Mouse (Mus musculus) cerebral cortex, adult 2 months (tissue): ENCODE measurements around the gene Nr4a2.

Experiments
- WGBS: fragments of 180-500 bp; shearing (Covaris S2); methylation state at CpG from one replicate; pipeline ENCODE4 v1.1.7; 2018; 5-methylcytosine and 5-hydroxymethylcytosine counted together

The Nr4a2 gene

DNA sequence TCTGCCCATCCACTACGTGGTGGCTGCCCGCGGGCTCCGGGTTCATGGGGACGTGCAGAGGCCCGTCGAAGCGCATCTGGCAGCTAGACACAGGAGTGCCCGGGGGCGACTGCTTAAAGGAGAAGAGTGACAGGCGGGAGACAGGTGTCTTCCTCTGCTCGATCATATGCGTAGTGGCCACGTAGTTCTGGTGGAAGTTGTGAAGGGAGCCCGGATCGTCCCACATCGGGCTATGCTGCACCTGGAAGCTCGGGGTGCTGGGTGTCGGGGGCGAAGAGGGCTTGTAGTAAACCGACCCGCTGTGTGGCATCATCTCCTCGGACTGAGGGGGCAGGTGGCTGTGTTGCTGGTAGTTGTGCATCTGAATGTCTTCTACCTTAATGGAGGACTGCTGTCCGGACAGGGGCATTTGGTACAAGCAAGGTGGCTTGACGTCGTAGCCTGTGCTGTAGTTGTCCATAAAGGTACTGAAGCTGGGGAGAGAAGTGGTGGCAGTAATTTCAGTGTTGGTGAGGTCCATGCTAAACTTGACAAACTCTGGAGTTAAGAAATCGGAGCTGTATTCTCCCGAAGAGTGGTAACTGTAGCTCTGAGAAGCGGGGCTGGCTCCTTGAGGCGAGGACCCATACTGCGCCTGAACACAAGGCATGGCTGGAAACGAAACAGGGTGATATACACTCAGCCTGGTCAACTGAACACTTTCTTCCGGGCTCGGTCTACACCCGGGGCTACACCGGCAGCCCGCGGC is 11.8 kb downstream of the Nr4a2 start:
- 46% methylated on average over 38 of the region's 38 CpGs for WGBS

DNA sequence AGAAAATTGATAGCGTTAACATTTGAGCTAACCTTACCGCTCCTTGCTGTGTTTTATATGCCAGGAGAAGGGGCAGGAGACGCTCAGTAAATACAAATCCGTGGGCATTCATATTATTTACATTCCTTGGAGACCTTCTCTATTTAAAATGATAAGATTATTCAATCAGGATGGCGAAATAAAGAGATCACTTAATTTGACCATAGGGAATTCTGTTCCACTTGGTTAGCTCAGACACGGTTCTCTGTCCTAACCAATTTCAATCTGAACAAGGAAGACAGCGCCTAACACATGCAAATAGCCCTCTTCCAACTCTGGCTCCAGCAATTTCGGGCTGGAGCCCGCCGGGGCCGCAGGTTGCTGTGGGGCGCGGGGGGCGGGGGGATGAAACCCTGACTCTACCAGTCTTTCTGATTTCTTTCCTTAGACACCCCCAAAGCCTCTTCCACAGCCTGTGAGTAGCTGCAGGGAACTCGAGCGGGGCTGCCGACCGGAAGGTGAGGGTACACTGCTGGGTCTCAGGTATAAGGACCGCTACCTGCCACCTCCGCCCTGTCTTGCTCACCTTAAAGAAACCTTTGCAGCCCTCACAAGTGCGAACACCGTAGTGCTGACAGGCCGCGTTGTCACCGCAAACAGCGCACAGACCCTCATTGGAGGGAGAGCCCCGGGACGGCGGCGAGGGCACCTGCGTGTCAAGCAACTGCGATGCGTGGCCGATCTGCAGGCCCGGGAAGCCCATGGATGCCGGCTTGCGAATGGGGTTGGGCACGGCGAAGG is 12.6 kb downstream of the Nr4a2 start:
- WGBS = 47% methylated on average over 39 of the region's 39 CpGs

DNA sequence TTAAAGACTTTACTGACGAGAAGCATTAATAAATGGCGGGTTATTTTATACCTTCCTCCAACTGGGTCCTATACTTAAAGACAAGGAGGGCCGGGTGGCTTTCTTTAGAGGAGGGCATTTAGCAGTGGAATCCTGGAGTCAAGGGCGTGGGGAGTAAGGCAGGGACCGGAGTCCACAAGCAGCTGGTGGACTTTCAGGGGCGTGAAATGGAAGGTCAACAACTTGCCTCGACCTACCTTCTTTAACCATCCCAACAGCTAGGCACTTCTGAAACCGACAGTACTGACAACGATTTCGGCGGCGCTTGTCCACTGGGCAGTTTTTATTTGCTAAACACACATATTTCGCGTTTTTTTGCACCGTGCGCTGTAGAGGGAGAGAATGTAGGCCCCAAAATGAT is 13.4 kb downstream of the Nr4a2 start:
- 79% methylated on average over 16 of the region's 16 CpGs for WGBS

DNA sequence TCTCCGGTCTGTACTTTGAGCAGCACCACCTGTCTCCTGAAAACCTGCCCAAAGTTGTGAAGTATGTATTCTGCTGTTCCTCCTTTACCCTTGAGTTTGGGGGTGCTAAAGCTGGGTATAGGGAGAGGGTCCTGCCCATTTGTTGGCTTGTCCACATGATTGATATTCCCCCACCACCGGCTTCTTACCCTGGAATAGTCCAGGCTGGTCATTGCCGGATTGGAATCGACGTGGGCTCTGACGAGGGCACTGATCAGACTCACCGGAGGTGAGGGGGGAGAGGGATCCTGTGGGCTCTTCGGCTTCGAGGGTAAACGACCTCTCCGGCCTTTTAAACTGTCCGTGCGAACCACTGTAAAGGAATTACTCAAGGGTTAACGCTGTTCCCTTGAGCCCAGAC is 13.9 kb downstream of the Nr4a2 start:
- 48% methylated on average over 14 of the region's 14 CpGs for WGBS

DNA sequence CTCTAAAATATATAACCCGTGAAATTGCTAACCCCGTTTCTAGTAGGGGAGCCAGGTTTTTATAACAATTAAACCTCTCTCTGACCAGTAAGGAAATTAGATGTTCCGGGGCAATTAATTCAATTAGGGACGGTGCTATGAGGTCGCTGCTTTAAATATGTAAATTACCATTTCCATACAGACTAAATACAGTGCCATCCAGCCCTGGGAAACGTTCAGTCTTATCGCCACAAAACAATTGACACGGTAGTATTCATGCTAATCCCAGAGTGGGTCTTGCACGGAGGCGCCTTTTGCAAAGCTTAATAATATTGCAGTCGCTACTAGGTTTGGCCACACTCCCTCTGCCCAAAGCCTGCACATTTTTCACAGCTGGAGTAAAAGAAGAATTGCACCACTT is 14.5 kb downstream of the Nr4a2 start:
- 57% methylated on average over 11 of the region's 11 CpGs for WGBS

DNA sequence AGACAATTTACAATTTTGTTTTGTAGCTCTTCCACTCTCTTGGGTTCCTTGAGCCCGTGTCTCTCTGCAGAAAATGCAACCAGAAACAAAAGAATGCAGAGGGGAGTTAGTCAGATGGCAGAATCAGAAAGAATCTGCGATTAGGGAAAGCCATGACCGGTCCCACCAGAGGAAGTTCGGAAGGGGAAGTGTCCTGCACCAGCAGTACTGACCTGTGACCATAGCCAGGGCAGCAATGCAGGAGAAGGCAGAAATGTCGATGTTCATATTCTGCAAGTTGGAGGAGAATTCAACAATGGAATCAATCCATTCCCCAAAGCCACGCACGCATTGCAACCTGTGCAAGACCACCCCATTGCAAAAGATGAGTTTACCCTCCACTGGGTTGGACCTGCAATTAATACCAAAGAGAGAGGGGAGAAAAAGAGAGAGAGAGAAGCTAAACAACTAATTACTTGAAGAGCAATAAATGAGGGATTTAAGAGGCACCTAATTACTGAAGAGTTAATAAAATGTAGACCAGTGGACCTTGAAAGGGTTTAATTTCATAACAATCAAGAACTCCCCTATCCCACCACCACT is 15.4 kb downstream of the Nr4a2 start:
- WGBS = 70% methylated on average over 7 of the region's 7 CpGs

DNA sequence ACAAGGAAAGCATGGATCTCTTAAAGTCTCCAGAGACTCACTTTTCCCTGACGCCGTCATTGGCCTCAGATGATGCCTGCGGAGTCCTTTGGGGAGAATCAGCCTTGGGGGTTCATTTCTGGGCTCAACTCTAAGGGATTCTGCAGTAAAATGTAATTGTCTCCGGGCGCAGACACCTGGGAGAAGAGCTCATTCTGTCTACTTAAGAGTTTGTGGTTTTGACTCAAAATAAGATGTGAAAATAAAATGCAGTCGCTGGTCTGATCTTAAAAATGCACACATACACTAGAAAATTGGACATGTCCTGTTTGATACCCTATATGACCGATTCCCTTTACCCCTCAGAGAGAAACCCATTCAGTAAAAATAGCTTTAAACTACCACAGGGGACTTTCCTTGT is 18.4 kb downstream of the Nr4a2 start:
- WGBS = 64% methylated on average over 7 of the region's 7 CpGs

DNA sequence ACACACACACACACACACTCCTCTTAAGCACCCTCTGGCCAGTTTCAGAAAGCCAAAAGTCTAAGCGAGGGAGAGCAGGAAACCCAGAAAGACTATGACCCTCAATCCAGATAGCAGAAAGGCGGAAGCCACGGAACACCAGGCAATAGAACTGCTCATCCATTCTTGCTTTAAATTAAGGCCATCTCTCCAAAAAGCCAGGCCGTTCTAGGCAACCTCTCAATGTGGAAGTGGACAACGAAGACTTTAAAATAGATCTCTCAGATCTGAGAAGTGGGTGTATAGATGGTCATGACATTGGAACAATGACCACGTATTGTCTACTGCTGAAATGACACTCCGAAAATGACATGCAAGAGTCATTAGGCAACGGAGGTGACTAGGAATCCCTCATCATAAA is 19.1 kb downstream of the Nr4a2 start:
- WGBS = 51% methylated on average over 8 of the region's 8 CpGs

DNA sequence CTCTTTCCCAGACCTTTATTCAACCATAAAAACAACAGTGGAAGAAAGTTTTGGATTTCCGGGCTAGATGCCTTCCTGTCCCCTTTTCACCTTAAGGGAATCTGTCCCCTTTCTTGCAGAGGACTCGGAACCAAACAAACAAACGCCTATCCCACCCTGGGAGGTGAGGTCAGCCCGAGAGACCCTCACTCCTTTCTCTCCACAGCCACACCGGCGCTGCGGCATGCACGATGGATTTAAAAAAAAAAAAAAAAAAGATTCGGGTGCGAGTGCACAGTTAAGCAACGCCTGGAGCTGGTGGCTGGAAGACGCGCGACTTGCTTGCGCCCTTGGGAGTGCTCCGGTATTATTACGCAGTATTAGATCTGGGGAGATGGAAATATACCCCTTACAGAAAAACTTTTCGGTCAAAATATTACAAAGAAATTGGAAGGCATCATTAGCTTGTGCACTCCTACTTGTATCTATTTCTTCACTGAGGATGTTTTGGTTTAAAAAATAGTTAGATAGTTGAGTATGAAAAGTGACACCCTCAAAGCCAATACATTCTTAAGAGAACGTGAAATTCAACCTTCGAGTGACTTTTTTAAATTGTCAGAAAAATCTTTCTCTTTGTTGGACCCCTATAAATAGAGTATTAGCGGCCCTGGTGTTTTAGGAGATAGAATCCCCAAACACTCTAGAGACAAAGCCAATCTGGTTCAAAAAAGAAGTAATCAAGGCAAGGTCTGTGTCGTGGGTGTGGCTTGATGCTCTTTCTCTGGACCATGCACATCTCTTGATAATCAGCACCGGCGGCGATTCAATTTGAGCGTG is 19.8 kb downstream of the Nr4a2 start:
- WGBS = 18% methylated on average over 26 of the region's 26 CpGs

DNA sequence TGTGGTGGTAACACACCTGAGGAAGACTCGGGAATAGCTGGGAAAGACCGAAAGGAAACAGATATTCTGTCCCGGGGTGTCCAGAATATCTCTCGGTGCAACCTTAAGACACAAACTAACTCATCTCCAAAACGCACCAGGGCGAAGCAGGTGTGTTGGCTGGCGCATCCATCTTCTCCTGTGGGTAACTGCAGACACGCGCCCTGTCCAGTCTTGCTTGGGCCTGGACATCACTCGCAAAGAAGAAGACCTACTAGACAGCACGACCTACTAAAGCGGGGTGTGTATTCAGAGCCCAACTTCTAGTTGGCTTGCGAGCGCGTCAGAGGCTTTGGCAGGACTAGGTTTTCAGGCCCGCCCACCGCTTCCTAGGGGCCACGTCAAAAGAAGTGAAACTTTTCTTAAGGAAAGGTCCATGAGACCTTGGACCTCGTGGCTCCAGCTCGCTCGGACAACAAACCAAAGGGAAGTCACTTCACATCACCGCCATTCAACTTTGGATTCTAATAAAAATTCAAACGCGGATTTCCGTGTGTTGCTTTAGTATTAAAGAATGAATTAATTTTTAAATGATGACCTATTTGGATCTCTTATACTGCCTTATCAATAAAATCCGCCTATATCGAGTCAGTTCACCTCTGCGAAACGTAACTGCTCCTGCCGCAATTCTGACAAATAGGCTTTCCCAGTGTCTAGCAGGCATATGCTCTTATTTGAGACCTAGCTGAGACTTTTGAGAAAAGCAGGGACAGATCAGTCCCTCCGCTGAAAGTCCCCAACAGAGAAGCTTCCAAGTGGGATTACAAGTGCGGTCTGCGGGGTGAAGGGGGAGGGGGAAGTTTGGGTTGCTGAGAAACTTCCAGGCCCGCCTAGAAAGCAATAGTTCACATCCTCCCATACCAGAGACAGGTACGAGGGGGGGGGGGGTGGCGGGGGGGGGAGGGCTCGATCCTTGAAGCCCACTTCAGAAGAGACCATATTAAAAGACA is 20.7 kb downstream of the Nr4a2 start:
- WGBS = 8% methylated on average over 37 of the region's 37 CpGs

DNA sequence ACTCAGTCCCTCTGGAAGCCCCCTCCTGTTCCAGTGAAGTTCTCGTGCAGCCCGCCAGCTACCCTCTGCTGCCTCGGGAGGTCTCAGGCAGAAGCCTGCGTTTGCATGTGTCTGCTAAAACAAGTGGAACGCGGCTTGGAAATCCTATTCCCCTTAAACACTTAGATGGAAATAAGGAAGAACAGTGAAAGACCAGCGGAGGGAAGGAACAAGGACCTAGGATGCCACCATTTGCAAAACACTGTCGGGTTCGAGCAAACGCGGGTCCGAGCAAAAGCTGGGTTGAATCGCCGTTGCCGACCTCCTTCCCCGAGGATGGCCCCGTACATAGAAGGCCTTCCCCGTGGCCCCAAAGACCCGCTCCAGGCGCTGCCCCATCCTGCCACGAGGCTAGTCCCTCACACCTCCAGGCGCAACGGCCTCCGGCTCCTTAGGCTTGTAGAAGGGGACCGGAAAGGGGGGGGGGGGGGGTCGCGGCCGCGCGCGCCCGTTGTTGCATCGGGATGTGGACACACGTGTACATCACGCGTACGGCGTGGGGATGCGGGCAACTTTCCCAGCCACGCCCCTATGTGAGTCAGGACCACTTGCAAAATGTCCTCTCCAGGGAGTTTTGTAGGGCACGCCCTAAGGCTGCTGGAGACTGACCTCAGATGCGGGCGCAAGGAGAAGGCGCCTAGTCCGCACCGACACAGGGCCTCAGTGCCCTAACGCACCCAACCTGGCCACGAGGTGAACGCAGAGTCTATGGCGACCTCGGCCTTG is 21.5 kb downstream of the Nr4a2 start:
- WGBS = 4% methylated on average over 51 of the region's 51 CpGs

DNA sequence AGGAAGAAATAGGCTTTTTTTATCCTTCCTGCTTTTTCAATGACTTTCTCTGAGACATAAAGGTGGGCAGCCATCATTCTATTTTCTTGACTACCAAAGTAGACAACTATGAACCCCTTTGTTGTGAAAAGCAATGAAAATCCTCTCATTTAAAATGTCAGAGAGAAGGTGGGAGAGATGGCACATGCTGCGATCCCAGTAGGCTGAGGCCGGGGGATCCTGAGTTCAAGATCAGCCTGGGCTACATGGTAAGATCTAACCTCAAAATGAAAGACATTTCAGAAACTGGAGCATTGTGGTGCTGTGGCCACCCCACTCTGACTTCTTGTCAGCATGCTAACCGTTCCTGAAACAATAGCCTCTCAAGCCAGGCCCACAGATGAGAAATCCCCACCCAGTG is 23.6 kb downstream of the Nr4a2 start:
- 86% methylated on average over 3 of the region's 3 CpGs for WGBS

DNA sequence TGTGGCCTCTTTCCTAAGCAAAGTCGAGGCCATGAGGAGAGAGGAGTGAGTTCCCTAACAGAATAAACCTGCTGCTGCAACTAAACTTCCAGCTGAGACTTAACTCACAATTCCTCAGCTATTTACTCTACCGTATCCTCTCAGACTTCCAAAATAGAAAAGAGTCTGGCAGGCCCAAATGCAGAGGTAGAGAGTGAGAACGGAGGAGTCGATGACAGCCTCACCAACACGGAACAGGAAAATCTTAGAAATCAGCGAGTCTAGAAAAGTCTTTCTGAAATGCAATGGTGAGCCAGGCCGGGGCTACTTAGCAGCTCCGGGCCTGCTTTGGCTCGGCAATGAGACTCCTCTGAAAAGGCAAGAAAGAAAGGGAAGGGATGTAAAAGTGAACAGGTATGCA is 51.4 kb downstream of the Nr4a2 start:
- 52% methylated on average over 9 of the region's 9 CpGs for WGBS

DNA sequence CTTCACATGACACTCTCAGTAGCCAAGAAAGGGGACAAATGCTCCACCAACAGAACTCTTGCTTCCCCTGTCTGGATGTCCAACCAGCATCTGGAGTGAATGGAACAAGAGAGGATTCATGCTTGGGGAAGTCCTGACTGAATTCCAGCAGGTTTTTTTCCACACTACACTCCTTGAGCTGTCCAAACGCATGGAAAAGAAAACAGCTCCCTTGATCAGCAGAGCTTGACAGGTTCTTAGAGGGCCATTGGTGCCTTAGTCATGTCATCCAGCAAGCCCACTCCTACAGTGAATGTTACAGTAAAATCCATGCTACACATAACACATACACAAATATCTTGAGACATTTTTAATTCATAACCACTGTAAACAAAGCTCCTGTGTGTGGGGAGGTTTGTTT is 60.3 kb downstream of the Nr4a2 start:
- WGBS = 68% methylated on average over 1 of the region's 1 CpGs
